Mouse (Mus musculus): ENCODE measurements around the gene F9. TPM values are rescaled to one million over a fixed set of nuclear protein-coding genes. Genes with fewer than 3 reads are reported as not detected.

The F9 gene
- polyA plus RNA-seq (2017; shearing (Covaris generic)): not detected

DNA sequence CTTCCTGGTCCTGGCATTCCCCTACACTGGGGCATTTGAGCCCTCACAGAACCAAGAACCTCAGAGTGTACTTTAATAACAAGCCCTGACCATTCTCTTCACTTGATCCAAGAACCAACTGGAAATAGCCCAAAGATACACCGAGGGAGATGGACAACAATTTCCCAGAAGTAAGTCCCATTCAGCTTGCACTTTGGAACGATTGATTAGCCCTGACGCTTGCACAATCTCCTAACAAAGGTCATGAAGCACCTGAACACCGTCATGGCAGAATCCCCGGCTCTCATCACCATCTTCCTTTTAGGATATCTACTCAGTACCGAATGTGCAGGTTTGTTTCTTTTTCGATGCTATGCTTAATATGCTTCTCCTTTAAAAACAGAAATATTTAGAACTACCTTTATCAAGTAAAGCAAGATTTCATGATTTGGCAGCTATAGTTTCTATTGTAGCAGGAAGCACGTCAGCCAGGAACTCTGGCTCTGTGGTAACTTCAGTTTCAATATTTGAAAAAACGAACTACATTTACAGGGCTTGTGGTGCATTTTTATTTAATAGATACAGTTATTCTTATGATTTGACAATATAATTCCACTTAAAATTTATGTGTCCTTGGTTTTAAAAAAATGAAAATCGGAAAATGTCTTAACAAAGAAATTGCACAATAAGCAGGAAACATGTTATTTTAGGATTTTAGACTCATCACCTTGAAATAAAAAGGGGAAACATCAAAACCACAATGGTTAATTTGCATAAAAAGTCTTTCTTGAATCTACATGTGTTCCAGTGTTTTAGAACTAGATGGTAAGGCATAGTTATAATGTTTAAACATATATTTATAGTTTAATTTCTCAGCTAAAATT lies at the start of gene F9:
F9 (plus strand) TSS at position 244 of the 863 bp plus-strand sequence.

Other genes with a start within 250 kb of the F9 start
- gene Mcf2, start 179.6 kb downstream of the F9 start, polyA plus RNA-seq (2017; shearing (Covaris generic)): not detected